Mouse (Mus musculus) bone marrow, adult 2 months (tissue): ENCODE measurements around the gene Gm10961. TPM values are rescaled to one million over a fixed set of nuclear protein-coding genes. Genes with fewer than 3 reads are reported as not detected.
A peak's percentile ranks its signal among the peaks of the same experiment; 100 is the strongest.

Experiments
- H3K27ac ChIP-seq: fragments of 200-500 bp; 2 replicates; pipeline ENCODE4 v1.5.1; 2012; ENCODE audit warnings: low read depth, mild to moderate bottlenecking, control low read depth, inconsistent platforms, low read length; ENCODE audit not compliant: control insufficient read depth, poor library complexity, insufficient read depth
- H3K4me1 ChIP-seq: fragments of 200-500 bp; 2 replicates; pipeline ENCODE4 v1.6.1; 2011; ENCODE audit warnings: low read length; ENCODE audit not compliant: control insufficient read depth, insufficient read depth
- H3K4me3 ChIP-seq: fragments of 200-500 bp; replicated peaks from 2 replicates; pipeline ENCODE3; 2011; ENCODE audit warnings: mild to moderate bottlenecking, low read depth, low read length, control low read depth; ENCODE audit not compliant: control insufficient read depth
- CTCF ChIP-seq: fragments of 200-500 bp; IDR thresholded peaks from 2 replicates; pipeline ENCODE4 v1.5.1; 2011; ENCODE audit warnings: low read length, control low read depth; ENCODE audit not compliant: control insufficient read depth, insufficient read depth
- POLR2A ChIP-seq: fragments of 200-500 bp; IDR thresholded peaks from 2 replicates; pipeline ENCODE4 v1.6.1; 2011; ENCODE audit warnings: low read depth, mild to moderate bottlenecking, control low read depth, low read length, borderline replicate concordance; ENCODE audit not compliant: control insufficient read depth
- WGBS: fragments of 180-500 bp; shearing (Covaris S2); methylation state at CpG from one replicate; pipeline ENCODE4 v1.1.7; 2018; 5-methylcytosine and 5-hydroxymethylcytosine counted together
- polyA plus RNA-seq: library from polyadenylated mRNA; stranded (reverse); fragments of >200 nt; gene quantifications from 2 replicates; pipeline ENCODE4 v1.2.4, GENCODE M21; 2011; ENCODE audit warnings: low replicate concordance; ENCODE audit not compliant: missing spikeins, insufficient read depth, insufficient read length

Gene Gm10961
- polyA plus RNA-seq, result not detected in 2 replicates

GRCm38 (mm10) chr3:107630682-107631522 lies at the start of gene Gm10961:
Gm10961 (plus strand) TSS chr3:107631322.
- TF ChIP-seq CTCF (no peak), POLR2A (no peak)
- WGBS, result 2% methylated on average over 48 of the region's 48 CpGs
- H3K27ac ChIP-seq, result peak within 1 kb of the TSS; percentile 93

GRCm38 (mm10) chr3:107582130-107582874 lies 48.8 kb upstream of the Gm10961 start:
- no peak overlapping the region for H3K27ac ChIP-seq
- H3K4me3 ChIP-seq, result no peak overlapping the region
- 4% methylated on average over 18 of the region's 18 CpGs for WGBS
- no peaks in the 10 kb centered on the region for H3K4me1 ChIP-seq
- TF ChIP-seq POLR2A, result no peak
- TF ChIP-seq CTCF, result no peak

More at GRCm38 (mm10) chr3:107630682-107631522, at the start of gene Gm10961:
- Histone ChIP-seq H3K4me1 (no peaks in the 10 kb centered on the region), H3K4me3 (peak within 1 kb of the TSS; percentile 90)

GRCm38 (mm10) chr3:107582875-107583767 lies 48.0 kb upstream of the Gm10961 start:
- no peak overlapping the region for H3K4me3 ChIP-seq
- 5% methylated on average over 65 of the region's 65 CpGs for whole genome bisulfite sequencing

GRCm38 (mm10) chr3:107583893-107584292 lies 47.2 kb upstream of the Gm10961 start:
- no peak for TF ChIP-seq CTCF
- TF ChIP-seq POLR2A, result no peak
- 21% methylated on average over 1 of the region's 1 CpGs for WGBS

More at GRCm38 (mm10) chr3:107582875-107583767, 48.0 kb upstream of the Gm10961 start:
- no peak overlapping the region for H3K27ac ChIP-seq
- no peaks in the 10 kb centered on the region for H3K4me1 ChIP-seq
- TF ChIP-seq CTCF (no peak), POLR2A (no peak)

GRCm38 (mm10) chr3:107586504-107586903 lies 44.6 kb upstream of the Gm10961 start:
- WGBS, result 72% methylated on average over 6 of the region's 6 CpGs
- no peaks in the 10 kb centered on the region for H3K4me1 ChIP-seq
- no peak overlapping the region for H3K4me3 ChIP-seq
- TF ChIP-seq CTCF (no peak), POLR2A (no peak)
- no peak overlapping the region for H3K27ac ChIP-seq

More at GRCm38 (mm10) chr3:107583893-107584292, 47.2 kb upstream of the Gm10961 start:
- Histone ChIP-seq H3K27ac (no peak overlapping the region), H3K4me1 (no peaks in the 10 kb centered on the region), H3K4me3 (no peak overlapping the region)

- TF ChIP-seq CTCF (no peak), POLR2A (no peak)
- Histone ChIP-seq H3K27ac (no peak overlapping the region), H3K4me1 (no peaks in the 10 kb centered on the region; the same call in 1 of the 2 replicates), H3K4me3 (no peak overlapping the region)
- 68% methylated on average over 1 of the region's 1 CpGs for WGBS
Observed at GRCm38 (mm10) chr3:107591612-107592011, 39.5 kb upstream of the Gm10961 start.

GRCm38 (mm10) chr3:107593632-107594031 lies 37.5 kb upstream of the Gm10961 start:
- H3K4me1 ChIP-seq, result no peaks in the 10 kb centered on the region; the same call in 1 of the 2 replicates
- H3K27ac ChIP-seq, result no peak overlapping the region
- WGBS, result 15% methylated on average over 2 of the region's 2 CpGs
- no peak overlapping the region for H3K4me3 ChIP-seq
- TF ChIP-seq POLR2A (no peak), CTCF (no peak)
